Comparison of ENCODE assay signal across 27 mouse cellular contexts in genomic region chr12:47431669-47432068, GRCm38 (mm10).
"Had no signal": no experiment of that assay in that cellular context is flagged by ENCODE, and none has a peak within 500 bp of the region (broad histone marks: within the 10 kb centered on the region; RNA-seq: fewer than 3 reads in every experiment).

No protein-coding gene starts in this region.

- H3K27me3 ChIP-seq: embryonic facial prominence, embryonic 12.5 days; embryonic facial prominence, embryonic 13.5 days; embryonic facial prominence, embryonic 15.5 days; forebrain, embryonic 12.5 days; forebrain, embryonic 13.5 days; forebrain, embryonic 15.5 days had no signal

- H3K4me3 ChIP-seq: embryonic facial prominence, embryonic 10.5 days; embryonic facial prominence, embryonic 12.5 days; embryonic facial prominence, embryonic 13.5 days; embryonic facial prominence, embryonic 15.5 days; erythroblast, embryonic 14.5 days; forebrain, embryonic 10.5 days; forebrain, embryonic 12.5 days; forebrain, embryonic 13.5 days; forebrain, embryonic 15.5 days; gastrocnemius, adult 2 months; heart, adult 2 months; heart, embryonic 10.5 days had no signal

- ATAC-seq: forebrain, embryonic 13.5 days; forebrain, embryonic 14.5 days; forebrain, embryonic 15.5 days; forebrain, embryonic 16.5 days; forebrain, postnatal 0 days had no signal

- H3K9ac ChIP-seq: embryonic facial prominence, embryonic 12.5 days; embryonic facial prominence, embryonic 13.5 days; embryonic facial prominence, embryonic 15.5 days; forebrain, embryonic 12.5 days; forebrain, embryonic 13.5 days; forebrain, embryonic 15.5 days; forebrain, postnatal 0 days had no signal

- H3K4me1 ChIP-seq: embryonic facial prominence, embryonic 10.5 days; embryonic facial prominence, embryonic 12.5 days; embryonic facial prominence, embryonic 13.5 days; embryonic facial prominence, embryonic 15.5 days; forebrain, embryonic 10.5 days; forebrain, embryonic 12.5 days; forebrain, embryonic 13.5 days; forebrain, embryonic 15.5 days; heart, embryonic 10.5 days had no signal

- H3K9me3 ChIP-seq: embryonic facial prominence, embryonic 10.5 days; embryonic facial prominence, embryonic 12.5 days; embryonic facial prominence, embryonic 13.5 days; embryonic facial prominence, embryonic 15.5 days; forebrain, embryonic 10.5 days; forebrain, embryonic 12.5 days; forebrain, embryonic 13.5 days; forebrain, embryonic 15.5 days; heart, embryonic 10.5 days had no signal

- DNase-seq: cerebellum, adult 9-11 months; cerebellum, postnatal 10 days; cerebellum, postnatal 14 days; cerebellum, postnatal 25 days; cerebellum, postnatal 36 days; embryo, embryonic 11 days; forebrain, postnatal 0 days; gastrocnemius, adult 2 months; gastrocnemius, postnatal 10 days; gastrocnemius, postnatal 14 days; gastrocnemius, postnatal 25 days; gastrocnemius, postnatal 36 days; heart, adult 11 months; heart, adult 18-20 months; heart, adult 2 months had no signal

- H3K36me3 ChIP-seq: embryonic facial prominence, embryonic 10.5 days; embryonic facial prominence, embryonic 12.5 days; embryonic facial prominence, embryonic 13.5 days; embryonic facial prominence, embryonic 15.5 days; forebrain, embryonic 10.5 days; forebrain, embryonic 12.5 days; forebrain, embryonic 15.5 days; heart, embryonic 10.5 days had no signal

- H3K27ac ChIP-seq: embryonic facial prominence, embryonic 10.5 days; embryonic facial prominence, embryonic 12.5 days; embryonic facial prominence, embryonic 13.5 days; embryonic facial prominence, embryonic 15.5 days; forebrain, embryonic 10.5 days; forebrain, embryonic 12.5 days; forebrain, embryonic 13.5 days; forebrain, embryonic 15.5 days; gastrocnemius, adult 2 months; heart, adult 2 months; heart, embryonic 10.5 days had no signal
